Mouse (Mus musculus) spleen, embryonic (tissue): Measurements from ENCODE around the gene 1700008O03Rik.

Experiments
- CTCF ChIA-PET: fragments of 350-600 bp; sonication (Branson Sonifier 250); formaldehyde crosslinking; loops from one replicate; lab custom pipeline; 2022; lab: Charles Lee

The 1700008O03Rik gene

GRCm38 (mm10) chr7:44385720-44386119, at the start of gene 1700008O03Rik:
Gene 1700008O03Rik (minus strand): TSS chr7:44385820.
- CTCF ChIA-PET: interaction anchor here (0.5 to 0.7 kb wide), 2 partner anchors 8 to 99 kb away, joined by 3 to 5 read pairs; no protein-coding TSS in a partner anchor

- CTCF ChIA-PET: interaction anchor here (0.5 kb wide), 1 partner anchor 152 kb away, joined by 3 read pairs; no protein-coding TSS in a partner anchor
These were observed 48.5 kb upstream of the 1700008O03Rik start for GRCm38 (mm10) chr7:44434089-44434488.

- CTCF ChIA-PET: no interaction called here
These were observed 47.8 kb upstream of the 1700008O03Rik start for GRCm38 (mm10) chr7:44433371-44433770.

- CTCF ChIA-PET: no interaction called here
These were observed 46.9 kb upstream of the 1700008O03Rik start for GRCm38 (mm10) chr7:44432550-44432949.

- CTCF ChIA-PET: interaction anchor here (0.6 kb wide), 1 partner anchor 45 kb away, joined by 11 read pairs; no protein-coding TSS in a partner anchor
These were observed 44.2 kb upstream of the 1700008O03Rik start for GRCm38 (mm10) chr7:44429534-44430488.

GRCm38 (mm10) chr7:44428968-44429521, 43.4 kb upstream of the 1700008O03Rik start, which contains the start of gene Lrrc4b:
Gene Lrrc4b (plus strand): TSS chr7:44429018.
- CTCF ChIA-PET: no interaction called here

GRCm38 (mm10) chr7:44428171-44428950, 42.7 kb upstream of the 1700008O03Rik start:
- CTCF ChIA-PET: no interaction called here

- CTCF ChIA-PET: no interaction called here
These were observed 42.0 kb upstream of the 1700008O03Rik start for GRCm38 (mm10) chr7:44427666-44428065.

- CTCF ChIA-PET: no interaction called here
These were observed 27.7 kb upstream of the 1700008O03Rik start for GRCm38 (mm10) chr7:44413307-44413706.

- CTCF ChIA-PET: no interaction called here
These were observed 25.5 kb upstream of the 1700008O03Rik start for GRCm38 (mm10) chr7:44411144-44411543.

GRCm38 (mm10) chr7:44406015-44406355, 20.4 kb upstream of the 1700008O03Rik start:
- CTCF ChIA-PET: no interaction called here

- CTCF ChIA-PET: no interaction called here
These were observed 19.9 kb upstream of the 1700008O03Rik start for GRCm38 (mm10) chr7:44405346-44406014.

- CTCF ChIA-PET: no interaction called here
These were observed 16.1 kb upstream of the 1700008O03Rik start for GRCm38 (mm10) chr7:44401673-44402072.

GRCm38 (mm10) chr7:44398570-44398969, 12.9 kb upstream of the 1700008O03Rik start:
- CTCF ChIA-PET: no interaction called here

- CTCF ChIA-PET: interaction anchor here (0.5 kb wide), 1 partner anchor 8 kb away, joined by 5 read pairs; no protein-coding TSS in a partner anchor
These were observed 7.7 kb upstream of the 1700008O03Rik start for GRCm38 (mm10) chr7:44393284-44393683.

- CTCF ChIA-PET: no interaction called here
These were observed 6.7 kb upstream of the 1700008O03Rik start for GRCm38 (mm10) chr7:44392341-44392740.

GRCm38 (mm10) chr7:44391831-44392230, 6.2 kb upstream of the 1700008O03Rik start:
- CTCF ChIA-PET: no interaction called here

GRCm38 (mm10) chr7:44384716-44385059, 932 bp downstream of the 1700008O03Rik start:
- CTCF ChIA-PET: no interaction called here

GRCm38 (mm10) chr7:44383980-44384715, 1.5 kb downstream of the 1700008O03Rik start, which contains the start of gene Syt3:
Gene Syt3 (plus strand): TSS chr7:44384102.
- CTCF ChIA-PET: no interaction called here

- CTCF ChIA-PET: no interaction called here
These were observed 3.1 kb downstream of the 1700008O03Rik start for GRCm38 (mm10) chr7:44382541-44382940.
